Mouse (Mus musculus) liver, postnatal 0 days (tissue): ENCODE measurements around the gene Ninj2.

Experiments used
- CTCF ChIP-seq: sonication (generic); IDR thresholded peaks from 2 replicates; pipeline ENCODE4 v1.5.1; 2016; ENCODE audit warnings: antibody characterized with exemption, low read depth
- EP300 ChIP-seq: IDR thresholded peaks from 2 replicates; pipeline ENCODE4 v1.6.1; 2016; ENCODE audit warnings: antibody characterized with exemption, low read depth, mild to moderate bottlenecking

DNA sequence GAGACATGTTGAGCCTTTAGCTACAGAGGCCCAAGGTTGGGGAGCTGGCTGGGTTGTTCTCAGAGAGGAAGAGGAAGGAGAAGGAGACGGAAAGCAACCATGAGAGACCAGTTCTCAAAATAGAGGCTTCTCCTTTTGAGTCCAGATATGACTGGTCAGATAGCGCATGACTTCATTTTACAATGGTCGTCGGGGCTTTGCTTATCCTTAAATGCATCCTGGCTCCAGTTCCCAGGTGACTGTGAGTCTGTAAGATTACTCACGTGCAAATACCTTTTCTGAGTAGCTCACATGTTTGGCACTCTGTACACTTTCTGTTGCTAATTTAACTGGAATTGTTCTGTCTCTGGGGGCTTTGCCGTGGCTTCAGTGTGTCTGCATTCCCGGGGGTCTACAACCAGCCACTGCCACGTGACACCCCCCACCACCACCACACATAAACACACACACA lies 86.6 kb downstream of the Ninj2 start:
- TF ChIP-seq CTCF (no peak), EP300 (0 out of 2 replicates have a peak, but pooled peaks have one; percentile 18)
